ENCODE assay signal across 11 mouse cellular contexts in the genomic region with DNA sequence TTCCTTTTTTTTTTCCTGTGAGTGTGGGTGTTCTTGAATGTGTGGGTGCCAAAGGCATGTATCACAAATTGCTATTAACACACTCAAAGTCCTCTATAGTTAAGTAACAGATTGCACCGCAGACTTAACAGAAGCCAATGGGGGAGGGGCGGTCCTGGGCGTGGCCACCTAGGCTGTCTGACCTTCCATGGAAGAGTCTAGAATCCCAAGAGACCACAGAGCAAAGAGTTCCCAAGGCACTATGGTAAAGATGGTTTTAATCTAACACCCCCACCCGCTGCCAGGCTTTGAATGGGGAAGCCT.
DNase-seq lines count a peak whose midpoint lies in the region; ATAC-seq lines count a peak whose summit lies in the region.
"Had no signal": no experiment of that assay in that cellular context is flagged by ENCODE, and none has a peak within 500 bp of the region (broad histone marks: within the 10 kb centered on the region; RNA-seq: fewer than 3 reads in every experiment).

No protein-coding gene starts in this region.

- no peaks in the 10 kb centered on the region for H3K36me3 ChIP-seq in forebrain, embryonic 13.5 days (ENCODE audit: poor library complexity, severe bottlenecking)
- H3K36me3 ChIP-seq in liver, embryonic 16.5 days (ENCODE audit: control insufficient read depth, insufficient read depth), result no peaks in the 10 kb centered on the region
- H3K36me3 ChIP-seq: G1E had no signal

- H3K9ac ChIP-seq in forebrain, embryonic 13.5 days, result no peak overlapping the region
- H3K9ac ChIP-seq in liver, embryonic 16.5 days (ENCODE audit: low read depth, low read length), result no peak overlapping the region

- no peaks in the 10 kb centered on the region for H3K9me3 ChIP-seq in forebrain, embryonic 13.5 days (replicated peaks)
- H3K9me3 ChIP-seq in liver, embryonic 16.5 days (replicated peaks; ENCODE audit: control insufficient read depth, low read length), result no peaks in the 10 kb centered on the region
- H3K9me3 ChIP-seq: G1E had no signal

- peaks cover 7% of the 10 kb centered on the region; the same call in 1 of the 2 replicates for H3K27me3 ChIP-seq in forebrain, embryonic 13.5 days
- H3K27me3 ChIP-seq in liver, embryonic 16.5 days (ENCODE audit: control insufficient read depth, insufficient read depth, low read depth, low read length), result no peaks in the 10 kb centered on the region; the same call in 1 of the 2 replicates

- 0 out of 2 replicates have a peak, but pooled peaks have one; percentile 2 for ATAC-seq in forebrain, embryonic 13.5 days
- no peak for ATAC-seq in liver, embryonic 16.5 days (ENCODE audit: low read depth)
- ATAC-seq: intestine, postnatal 0 days had no signal

- DNase-seq in layer of hippocampus, adult 9-11 months, result peak; percentile 22
- DNase-seq in layer of hippocampus, adult 11-12 months (ENCODE audit: low spot score), result no peak
- peak; percentile 46 for DNase-seq in ES-CJ7 (ENCODE audit: low read depth, low spot score)
- no peak for DNase-seq in frontal cortex, postnatal 10 days (ENCODE audit: low spot score in 2 of 2)
- DNase-seq in kidney, adult 18-20 months, result no peak
- no peak for DNase-seq in gastrocnemius, postnatal 4 days (ENCODE audit: low spot score in 2 of 2)
- DNase-seq: heart, adult 11 months had no signal

- peaks cover 48% of the 10 kb centered on the region for H3K4me1 ChIP-seq in forebrain, embryonic 13.5 days
- no peaks in the 10 kb centered on the region; the same call in 1 of the 2 replicates for H3K4me1 ChIP-seq in liver, embryonic 16.5 days (ENCODE audit: control insufficient read depth, low read depth, low read length)

- WGBS in forebrain, embryonic 13.5 days, result 49% methylated on average over 4 of the region's 4 CpGs
- WGBS in liver, embryonic 16.5 days (ENCODE audit: insufficient replicate concordance), result 49% methylated on average over 4 of the region's 4 CpGs

- peak overlapping the region; percentile 24 for H3K4me3 ChIP-seq in forebrain, embryonic 13.5 days
- no peak overlapping the region for H3K4me3 ChIP-seq in liver, embryonic 16.5 days (ENCODE audit: low read depth, low read length)

- H3K4me2 ChIP-seq in forebrain, embryonic 13.5 days, result peak overlapping the region; percentile 59
- 0 out of 2 replicates have a peak overlapping the region, but pooled peaks have one; percentile 48 for H3K4me2 ChIP-seq in liver, embryonic 16.5 days (ENCODE audit: low read depth, low read length)

- peak overlapping the region; percentile 76 for H3K27ac ChIP-seq in forebrain, embryonic 13.5 days
- H3K27ac ChIP-seq in liver, embryonic 16.5 days (ENCODE audit: low read length), result no peak overlapping the region

Comparison
In these comparisons a context has a peak if more than half of its experiments do, and no peak if none do; other contexts are left out.
1. DNase-seq: peak in layer of hippocampus, adult 9-11 months (single experiment) and ES-CJ7 (single experiment); none in layer of hippocampus, adult 11-12 months (single experiment), frontal cortex, postnatal 10 days (0 of 2), kidney, adult 18-20 months (single experiment) and gastrocnemius, postnatal 4 days (0 of 2).